Mouse (Mus musculus) liver, adult 2 months (tissue): ENCODE measurements around the gene Hpse2.

Experiments
- CTCF ChIP-seq: fragments of 200-500 bp; IDR thresholded peaks from 2 replicates; pipeline ENCODE4 v1.5.1; 2011; ENCODE audit warnings: low read depth, low read length, control low read depth
- POLR2A ChIP-seq: fragments of 200-500 bp; IDR thresholded peaks from 2 replicates; pipeline ENCODE4 v1.6.1; 2011; ENCODE audit warnings: low read length, control low read depth; ENCODE audit not compliant: insufficient read depth; ENCODE audit errors: extremely low read depth

DNA sequence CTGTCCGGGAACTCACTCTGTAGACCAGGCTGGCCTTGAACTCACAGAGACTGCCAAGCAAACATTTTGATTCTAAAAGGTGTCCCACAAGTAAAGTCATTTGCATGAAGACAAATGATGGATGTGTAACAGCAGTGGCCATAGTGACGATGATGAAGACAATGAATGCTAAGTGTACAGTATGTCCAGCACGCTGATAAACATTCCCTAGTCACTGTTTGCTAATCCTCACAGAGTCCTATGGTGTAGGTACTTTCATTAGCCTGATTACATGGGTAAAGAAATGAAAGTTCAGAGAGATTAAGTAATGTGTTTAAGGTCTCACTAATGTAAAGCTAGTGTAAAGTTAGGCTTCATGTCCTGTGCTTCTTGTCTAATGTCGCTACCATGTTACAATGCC, 511.6 kb downstream of the Hpse2 start:
- TF ChIP-seq CTCF (no peak), POLR2A (no peak)
